Mouse (Mus musculus) heart, adult 2 months (tissue): ENCODE measurements around the gene Pdgfra.

Experiments used
- CTCF ChIP-seq: fragments of 200-600 bp; IDR thresholded peaks from 2 replicates; pipeline ENCODE4 v1.8.1; 2022; ENCODE audit warnings: antibody characterized with exemption, mild to moderate bottlenecking, moderate library complexity
- EP300 ChIP-seq: fragments of 200-500 bp; IDR thresholded peaks from 2 replicates; pipeline ENCODE4 v1.6.1; 2011; ENCODE audit warnings: low read depth, low read length, control low read depth; ENCODE audit not compliant: insufficient read depth
- POLR2A ChIP-seq: fragments of 200-500 bp; IDR thresholded peaks from 2 replicates; pipeline ENCODE4 v1.6.1; 2011; ENCODE audit warnings: mild to moderate bottlenecking, low read depth, low read length, control low read depth; ENCODE audit not compliant: insufficient read depth

DNA sequence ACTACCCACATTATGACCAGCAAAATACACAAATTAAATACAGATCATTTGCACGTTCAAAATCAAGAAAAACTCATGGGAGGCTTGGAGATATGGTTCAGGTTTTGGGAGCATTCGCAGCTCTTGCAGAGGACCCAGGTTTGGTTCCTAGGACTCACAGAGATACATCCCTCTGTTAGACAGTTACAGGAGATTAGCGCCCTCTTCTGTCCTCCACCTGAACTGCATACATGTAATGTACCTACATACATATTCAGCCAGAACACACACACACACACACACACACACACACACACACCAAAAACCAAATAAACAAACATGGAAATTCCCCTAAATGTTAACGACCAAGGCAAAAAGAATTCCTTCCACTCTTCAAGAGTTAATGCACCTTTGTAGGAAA is 12.6 kb downstream of the Pdgfra start:
- no peak for TF ChIP-seq POLR2A
- peak; percentile 51 for TF ChIP-seq CTCF
- TF ChIP-seq EP300: no peak
